Comparison of ENCODE assay signal across 22 mouse cellular contexts in the genomic region with DNA sequence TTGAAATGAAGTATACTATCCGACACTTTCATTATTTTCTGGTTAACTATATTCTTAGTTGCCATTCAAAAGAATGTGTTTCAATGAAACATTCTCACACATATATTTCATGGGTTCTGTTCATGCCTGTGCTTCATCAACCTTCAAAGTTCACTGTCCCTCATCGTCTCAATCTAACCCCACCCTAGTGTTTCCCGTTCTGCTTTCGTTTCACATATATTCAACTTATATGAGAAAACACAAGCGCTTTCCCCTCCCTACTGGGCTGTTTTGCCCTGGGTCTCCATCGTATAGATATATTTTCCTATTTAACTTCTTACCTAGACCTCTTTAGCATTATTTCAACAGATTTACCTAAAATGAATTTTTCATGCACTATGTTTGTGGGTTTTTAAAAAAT.
"Had no signal": no experiment of that assay in that cellular context is flagged by ENCODE, and none has a peak within 500 bp of the region (broad histone marks: within the 10 kb centered on the region; RNA-seq: fewer than 3 reads in every experiment).

No protein-coding gene starts in this region.

- ATAC-seq: hindbrain, embryonic 16.5 days; inflammation-experienced regulatory T-cells, adult 6 months; intestine, embryonic 15.5 days; intestine, postnatal 0 days had no signal

- DNase-seq: gastrocnemius, adult 2 months; gastrocnemius, postnatal 10 days; gastrocnemius, postnatal 25 days; heart, adult 18-20 months; heart, postnatal 10 days; heart, postnatal 4 days; kidney, adult 18-20 months; kidney, adult 8-10 months; kidney, postnatal 10 days; kidney, postnatal 25 days; kidney, postnatal 4 days; left cerebral cortex, postnatal 4 days had no signal

- H3K36me3 ChIP-seq: heart, embryonic 10.5 days; heart, embryonic 12.5 days; hindbrain, embryonic 10.5 days; hindbrain, embryonic 12.5 days; intestine, embryonic 15.5 days; limb, embryonic 13.5 days; limb, embryonic 15.5 days had no signal

- H3K27me3 ChIP-seq: heart, embryonic 12.5 days; hindbrain, embryonic 12.5 days; intestine, embryonic 15.5 days; limb, embryonic 13.5 days; limb, embryonic 15.5 days had no signal
